Mouse (Mus musculus) limb, embryonic 14.5 days (tissue): ENCODE results near the gene 1110032F04Rik. TPM values are rescaled to one million over a fixed set of nuclear protein-coding genes. Genes with fewer than 3 reads are reported as not detected.

Experiments used
- ATAC-seq: fragments of 200-750 bp; cut with Nextera tagmentation; 2 replicates; pipeline ENCODE4 v1.8.0; 2017; ENCODE audit warnings: low read depth, moderate number of reproducible peaks, moderate TSS enrichment; ENCODE audit not compliant: low FRiP score
- DNase-seq: peaks from one replicate; pipeline ENCODE4 v3.0.0-alpha.2; 2015; ENCODE audit warnings: low spot score
- H3K27ac ChIP-seq: fragments of 300-500 bp; sonication (generic); replicated peaks from 2 replicates; pipeline ENCODE4 v1.5.1; 2014; ENCODE audit warnings: low read depth, mild to moderate bottlenecking, low read length, moderate library complexity, mixed read lengths
- H3K27me3 ChIP-seq: fragments of 300-500 bp; sonication (generic); 2 replicates; pipeline ENCODE4 v1.6.1; 2014; ENCODE audit warnings: low read length, mixed read lengths; ENCODE audit not compliant: control insufficient read depth, insufficient read depth
- H3K36me3 ChIP-seq: fragments of 300-500 bp; sonication (generic); 2 replicates; pipeline ENCODE4 v1.6.1; 2014; ENCODE audit warnings: mild to moderate bottlenecking, low read length, moderate library complexity, mixed read lengths; ENCODE audit not compliant: control insufficient read depth, insufficient read depth
- H3K4me1 ChIP-seq: fragments of 300-500 bp; sonication (generic); 2 replicates; pipeline ENCODE4 v1.6.1; 2014; ENCODE audit warnings: antibody characterized with exemption, low read length, mixed read lengths; ENCODE audit not compliant: control insufficient read depth, insufficient read depth
- H3K4me2 ChIP-seq: fragments of 300-500 bp; sonication (generic); replicated peaks from 2 replicates; pipeline ENCODE4 v1.6.1; 2014; ENCODE audit warnings: low read depth, mild to moderate bottlenecking, low read length, moderate library complexity; ENCODE audit not compliant: severe bottlenecking
- H3K4me3 ChIP-seq: fragments of 300-500 bp; sonication (generic); replicated peaks from 2 replicates; pipeline ENCODE4 v1.5.1; 2014; ENCODE audit warnings: low read length
- H3K9ac ChIP-seq: fragments of 300-500 bp; sonication (generic); 2 replicates; pipeline ENCODE4 v1.6.1; 2014; ENCODE audit warnings: mild to moderate bottlenecking, low read depth, low read length, moderate library complexity; ENCODE audit not compliant: severe bottlenecking
- H3K9me3 ChIP-seq: fragments of 300-500 bp; sonication (generic); 2 replicates; pipeline ENCODE4 v1.6.1; 2016; ENCODE audit warnings: low read length; ENCODE audit not compliant: control insufficient read depth
- POLR2A ChIP-seq: fragments of 200-500 bp; IDR thresholded peaks from 2 replicates; pipeline ENCODE4 v1.8.0; 2012; ENCODE audit warnings: inconsistent platforms, mild to moderate bottlenecking, moderate library complexity, borderline replicate concordance; ENCODE audit not compliant: insufficient read depth, insufficient read length; ENCODE audit errors: extremely low read depth
- whole genome bisulfite sequencing: fragments of 180-500 bp; shearing (Covaris S2); extraction: QIAGEN DNeasy Blood & Tissue Kit; methylation state at CpG from one replicate; pipeline ENCODE4 v1.1.7; 2014; 5-methylcytosine and 5-hydroxymethylcytosine counted together
- polyA plus RNA-seq, 2 experiments: library from polyadenylated mRNA; depleted of rRNA in 1 of 2; stranded (reverse) in 1 of 2; unstranded in 1 of 2; fragments of >200 nt; fragmentation: Nextera tagmentation in 1 of 2; extraction: Ambion mirVana in 1 of 2; gene quantifications; 2 replicates each; pipeline versions ENCODE4 v1.2.1 to v1.2.3; 2012 to 2014

The 1110032F04Rik gene
- polyA plus RNA-seq, 2 experiments, result 1.1 to 1.2 TPM

DNA sequence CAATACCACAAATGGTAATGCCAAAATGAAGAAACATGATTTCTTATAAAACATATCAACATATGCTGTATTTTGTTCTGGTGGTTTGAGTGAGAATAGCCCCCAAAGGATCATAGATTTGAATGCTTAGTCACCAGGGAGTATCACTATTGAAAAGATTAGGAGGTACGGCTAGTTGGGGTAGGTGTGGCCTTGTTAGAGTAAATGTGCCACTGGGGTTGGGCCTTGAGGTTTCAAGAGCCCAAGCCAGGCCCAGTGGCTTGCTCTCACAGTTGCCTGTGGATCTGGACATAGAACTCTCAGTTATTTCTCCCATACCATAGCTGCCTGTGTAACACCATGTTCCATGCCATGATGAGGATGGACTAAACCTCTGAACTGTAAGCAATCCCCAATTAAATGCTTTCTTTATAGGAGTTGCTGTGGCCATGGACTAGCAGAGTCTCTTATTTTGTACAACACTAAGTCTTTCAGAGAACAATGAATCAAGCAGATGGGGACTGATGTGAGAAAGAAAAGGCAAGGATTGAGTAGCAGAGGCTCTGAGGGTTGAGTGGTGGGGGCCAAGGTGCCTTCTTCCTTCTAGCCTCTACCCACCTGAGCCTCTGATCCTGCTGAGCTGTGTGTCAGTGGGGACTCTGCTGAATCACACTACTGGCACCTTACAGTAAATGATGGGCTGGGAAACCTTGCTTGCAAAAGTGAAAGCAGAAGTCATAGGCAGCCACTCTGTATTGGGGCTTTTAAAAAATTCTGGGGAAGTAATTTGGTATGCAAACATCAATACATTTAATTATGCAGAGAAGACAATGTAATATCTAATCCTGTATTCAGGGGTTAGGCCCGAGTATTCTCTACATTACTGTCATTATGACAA lies 35.8 kb downstream of the 1110032F04Rik start:
- no peak overlapping the region for H3K4me3 ChIP-seq
- H3K4me2 ChIP-seq, result no peak overlapping the region
- no peaks in the 10 kb centered on the region for H3K36me3 ChIP-seq
- ATAC-seq (no peak), DNase-seq (no peak)
- H3K9ac ChIP-seq, result no peak overlapping the region
- no peaks in the 10 kb centered on the region for H3K4me1 ChIP-seq
- no peaks in the 10 kb centered on the region for H3K9me3 ChIP-seq
- no peaks in the 10 kb centered on the region for H3K27me3 ChIP-seq
- no peak for TF ChIP-seq POLR2A
- no peak overlapping the region for H3K27ac ChIP-seq
- 75% methylated on average over 2 of the region's 2 CpGs for WGBS

DNA sequence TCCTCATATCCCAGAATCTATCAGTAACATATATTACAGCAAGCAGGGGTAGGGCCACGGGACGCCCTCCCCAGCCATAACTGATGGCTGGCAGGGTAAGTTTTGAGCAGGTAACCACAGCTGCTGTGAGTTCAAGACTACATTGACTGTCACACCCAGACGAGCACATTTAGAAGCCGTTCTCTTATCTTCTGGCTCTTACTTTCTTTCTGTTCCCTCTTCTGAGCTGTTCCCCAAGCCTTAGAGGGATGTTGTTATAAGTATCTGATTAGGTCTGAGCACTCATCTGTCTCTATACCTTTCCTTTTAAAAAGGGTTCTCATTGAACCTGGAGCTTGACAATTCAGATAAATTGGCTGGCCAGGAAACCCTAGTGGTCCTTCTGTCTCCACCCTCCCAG lies 38.1 kb downstream of the 1110032F04Rik start:
- no peaks in the 10 kb centered on the region for H3K9me3 ChIP-seq
- 0 out of 2 replicates have a peak, but pooled peaks cover 3% of the 10 kb centered on the region for H3K36me3 ChIP-seq
- ATAC-seq, result no peak
- H3K9ac ChIP-seq, result no peak overlapping the region
- no peak for TF ChIP-seq POLR2A
- no peak overlapping the region for H3K4me2 ChIP-seq
- WGBS, result 87% methylated on average over 4 of the region's 4 CpGs
- H3K4me1 ChIP-seq, result no peaks in the 10 kb centered on the region
- H3K4me3 ChIP-seq, result no peak overlapping the region
- no peaks in the 10 kb centered on the region for H3K27me3 ChIP-seq
- DNase-seq, result no peak
- H3K27ac ChIP-seq, result no peak overlapping the region

Other genes starting within 250 kb of the 1110032F04Rik start
- gene Il12a, start 178.9 kb upstream of the 1110032F04Rik start, polyA plus RNA-seq (2012; rRNA removed), result 0.05 and 0.19 TPM in 2 replicates
- not detected in 2 replicates for gene Il12a, start 178.9 kb upstream of the 1110032F04Rik start, polyA plus RNA-seq (2014; fragmentation: Nextera tagmentation; extraction: Ambion mirVana)
- 19.2 and 24.3 TPM in 2 replicates for gene Ift80, start 135.0 kb downstream of the 1110032F04Rik start, polyA plus RNA-seq (2012; rRNA removed)
- 16.4 and 18.9 TPM in 2 replicates for gene Ift80, start 135.0 kb downstream of the 1110032F04Rik start, polyA plus RNA-seq (2014; fragmentation: Nextera tagmentation; extraction: Ambion mirVana)
- gene Smc4, start 135.2 kb downstream of the 1110032F04Rik start, polyA plus RNA-seq (2012; rRNA removed), result 23.7 and 46.1 TPM in 2 replicates
- gene Smc4, start 135.2 kb downstream of the 1110032F04Rik start, polyA plus RNA-seq (2014; fragmentation: Nextera tagmentation; extraction: Ambion mirVana), result 118 and 130 TPM in 2 replicates
- gene Trim59, start 175.2 kb downstream of the 1110032F04Rik start, polyA plus RNA-seq (2012; rRNA removed), result 27.4 and 29.1 TPM in 2 replicates
- gene Trim59, start 175.2 kb downstream of the 1110032F04Rik start, polyA plus RNA-seq (2014; fragmentation: Nextera tagmentation; extraction: Ambion mirVana), result 84.6 and 91.9 TPM in 2 replicates